Mouse (Mus musculus) thymus, postnatal 36 days (tissue): ENCODE results near the gene Nmrk1.

Experiments used
- DNase-seq, 2 experiments: peaks; one replicate each; pipeline ENCODE4 v3.0.0; 2022; ENCODE audit warnings: mixed read lengths in 2 of 2

Nmrk1 gene

DNA sequence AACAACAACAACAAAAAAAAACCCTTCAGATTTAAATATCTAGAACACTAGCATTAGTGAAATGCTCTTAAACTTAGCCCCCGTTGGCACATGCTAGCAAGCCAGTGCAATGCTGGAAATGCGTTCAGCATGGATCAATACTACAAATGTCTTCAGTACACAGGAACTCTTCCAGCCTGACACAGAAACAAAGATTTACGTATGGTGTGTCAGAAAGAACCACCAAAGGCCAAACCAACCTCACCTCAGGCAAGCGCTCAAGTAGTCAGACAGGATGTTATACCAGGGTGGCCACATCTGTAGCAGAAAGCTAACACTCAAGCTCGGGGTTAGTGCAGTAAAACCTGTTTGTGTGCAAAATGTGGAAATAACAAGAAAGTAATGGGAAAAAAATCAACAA is 12.7 kb upstream of the Nmrk1 start:
- DNase-seq, result peak; percentile 37 to 44

DNA sequence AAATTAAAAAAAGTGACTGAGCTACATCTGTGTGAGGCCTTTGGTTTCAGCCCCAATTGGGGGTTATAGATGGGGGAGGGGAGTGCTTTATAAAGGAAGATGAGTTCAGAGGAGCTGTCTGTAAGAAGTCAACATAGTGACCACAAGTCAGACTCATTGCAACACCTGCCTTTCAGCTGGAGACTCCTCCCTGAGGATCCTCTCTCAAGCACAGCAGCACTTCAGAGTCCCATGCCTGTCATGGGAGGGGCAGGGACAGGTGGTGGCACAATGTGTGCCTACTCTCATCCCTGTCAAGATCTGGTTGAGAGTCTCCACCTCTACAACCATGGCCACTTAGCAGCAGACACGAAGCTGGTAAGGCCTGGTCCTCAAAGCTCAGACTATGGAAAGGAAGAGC is 12.1 kb upstream of the Nmrk1 start:
- DNase-seq, result peak; percentile 37 to 53

DNA sequence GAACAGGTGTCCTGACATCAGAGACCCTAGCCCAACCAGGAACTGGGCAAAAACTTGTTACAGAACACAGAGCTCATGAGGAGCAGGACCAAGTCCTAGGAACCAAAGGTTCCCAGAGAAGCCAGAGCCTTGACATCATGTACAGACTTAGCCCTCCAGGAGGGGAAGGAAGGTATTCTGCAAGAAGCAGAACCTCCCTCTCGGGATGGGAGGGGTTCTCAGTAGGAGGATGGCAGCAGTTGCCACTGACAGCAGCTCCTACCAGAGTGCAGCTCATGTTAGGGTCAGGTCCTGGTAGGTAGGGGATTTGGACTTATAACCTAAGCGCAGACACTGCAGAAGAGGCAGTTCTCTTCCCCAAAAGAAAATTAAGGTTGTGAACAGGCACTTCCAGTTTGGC is 7.9 kb upstream of the Nmrk1 start:
- no peak for DNase-seq

DNA sequence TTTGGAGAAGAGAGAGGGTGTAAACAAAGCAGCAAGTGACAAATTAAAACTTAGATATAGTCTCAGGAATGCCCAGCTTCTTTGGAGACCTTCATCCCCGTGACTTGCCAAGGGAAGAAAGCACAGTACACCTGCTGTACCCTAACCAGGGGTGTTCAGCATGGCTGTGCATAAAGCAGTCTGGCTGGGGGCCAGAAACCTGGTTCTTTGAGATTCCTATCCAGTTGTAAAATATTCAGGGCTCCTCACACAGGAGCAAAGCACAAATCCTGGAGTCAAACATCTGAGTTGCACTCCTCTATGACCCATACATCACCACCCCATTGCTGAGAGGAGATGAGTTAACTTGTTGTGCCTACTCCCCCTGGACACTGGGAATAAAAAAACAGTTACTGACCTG is 2.2 kb upstream of the Nmrk1 start:
- no peak for DNase-seq

DNA sequence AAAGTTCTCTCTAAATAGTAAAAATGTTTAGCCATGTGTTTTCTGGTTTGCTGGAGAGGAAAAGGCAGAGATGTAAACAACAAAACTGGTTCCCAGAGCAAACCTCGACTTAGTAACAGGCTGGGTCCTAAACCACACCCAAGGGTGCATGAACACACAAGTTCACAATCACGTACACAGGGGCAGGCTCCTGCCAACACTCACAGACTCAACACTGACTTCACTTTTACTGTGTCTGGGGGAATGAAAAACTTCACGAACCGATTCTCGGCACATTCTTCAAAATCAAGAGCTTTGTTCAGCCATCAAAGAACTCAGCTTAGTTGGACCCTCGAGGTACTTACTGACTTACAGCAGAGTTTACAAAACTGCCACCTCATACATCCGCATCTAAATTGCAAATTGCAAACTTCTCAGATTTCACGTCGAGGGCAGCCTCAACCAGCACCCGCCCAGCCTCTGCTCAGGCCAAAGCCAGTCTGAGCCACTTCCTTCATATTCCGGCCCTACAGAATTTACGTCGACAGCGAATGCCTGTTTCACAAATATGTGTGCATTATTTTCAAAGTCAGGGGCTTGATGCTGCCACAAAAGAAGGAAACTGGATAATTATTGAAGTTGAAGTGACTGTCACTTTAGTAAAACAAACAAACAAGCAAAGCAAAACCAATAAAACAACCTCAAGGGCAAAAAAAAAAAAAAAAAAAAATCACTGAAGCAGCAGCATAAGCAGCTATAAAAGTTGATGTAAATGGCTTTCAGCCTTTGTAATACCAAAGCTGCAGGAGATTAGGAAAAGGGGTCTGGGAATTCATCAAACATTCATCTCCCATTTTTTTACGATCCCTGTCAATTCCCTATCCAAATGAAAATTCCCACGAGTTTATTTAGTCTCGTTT is 1.3 kb upstream of the Nmrk1 start:
- peak in 1 of 2 experiments; percentile 16 for DNase-seq

DNA sequence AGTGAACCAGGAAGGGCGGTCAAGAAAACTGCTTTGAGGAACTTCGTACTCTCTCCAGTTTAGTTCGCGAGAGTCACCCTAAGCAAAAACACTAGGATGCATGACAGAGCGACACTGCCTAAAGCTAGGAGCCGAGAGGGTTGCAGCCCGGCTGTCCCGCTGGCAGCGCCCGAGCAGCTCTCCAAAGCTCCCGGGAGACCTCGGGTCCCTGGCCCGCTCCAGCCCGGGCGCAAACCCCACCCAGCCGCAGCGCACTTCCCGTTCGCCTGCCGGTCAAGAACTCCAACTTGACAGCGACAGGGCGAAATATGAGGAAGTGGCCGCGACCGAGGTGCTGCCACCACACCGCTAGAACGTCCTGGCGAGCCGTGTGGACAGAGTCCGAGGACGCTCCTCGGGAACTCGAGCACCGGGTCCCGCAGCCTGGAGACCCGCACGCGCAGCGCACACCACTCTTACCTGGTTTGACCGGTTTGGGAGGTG is 548 bp upstream of the Nmrk1 start:
- DNase-seq, result peak; percentile 55 to 58

DNA sequence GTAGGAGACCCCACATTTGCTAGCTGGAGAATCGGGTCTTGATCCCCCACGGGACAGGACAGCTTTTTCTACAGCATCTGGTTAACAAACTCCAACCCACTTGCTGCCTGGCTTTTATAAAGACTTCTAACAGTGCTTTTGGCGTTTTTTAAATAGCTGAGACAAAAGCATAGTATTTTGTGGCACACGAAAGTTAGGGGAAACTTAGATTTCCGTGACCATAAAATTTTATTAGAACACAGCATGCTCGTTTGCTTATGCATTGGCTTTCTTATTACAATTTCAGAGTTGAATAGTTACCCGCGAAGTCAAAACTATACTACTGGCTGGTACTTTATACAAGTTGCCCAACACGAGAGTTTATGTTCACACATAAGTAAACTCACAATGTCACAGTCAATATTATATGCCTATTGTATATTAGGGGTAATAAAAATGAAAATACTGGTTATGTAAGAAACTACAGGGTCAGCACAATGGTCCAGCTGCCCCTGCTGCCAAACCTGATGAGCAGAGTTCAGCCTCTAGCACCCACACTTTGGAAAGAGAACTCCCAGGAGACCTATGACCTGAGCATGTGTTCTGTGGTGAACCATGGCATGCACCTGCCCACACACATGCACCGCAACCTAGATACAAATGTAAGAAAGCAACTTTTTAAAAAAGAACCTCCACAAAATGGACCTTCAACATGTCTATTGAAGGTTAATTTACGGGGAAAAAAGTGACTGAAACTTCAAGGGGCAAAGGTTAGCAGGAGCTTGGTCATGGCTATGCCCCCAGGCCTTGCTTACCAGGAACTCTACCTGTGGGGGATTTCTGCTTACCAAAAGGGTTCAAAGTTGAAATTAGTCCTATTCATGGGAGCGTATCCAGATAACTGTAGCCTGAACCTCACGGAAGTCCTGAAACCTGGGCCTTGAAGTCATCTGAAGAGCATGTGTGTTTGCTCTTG is 758 bp downstream of the Nmrk1 start:
- no peak for DNase-seq

DNA sequence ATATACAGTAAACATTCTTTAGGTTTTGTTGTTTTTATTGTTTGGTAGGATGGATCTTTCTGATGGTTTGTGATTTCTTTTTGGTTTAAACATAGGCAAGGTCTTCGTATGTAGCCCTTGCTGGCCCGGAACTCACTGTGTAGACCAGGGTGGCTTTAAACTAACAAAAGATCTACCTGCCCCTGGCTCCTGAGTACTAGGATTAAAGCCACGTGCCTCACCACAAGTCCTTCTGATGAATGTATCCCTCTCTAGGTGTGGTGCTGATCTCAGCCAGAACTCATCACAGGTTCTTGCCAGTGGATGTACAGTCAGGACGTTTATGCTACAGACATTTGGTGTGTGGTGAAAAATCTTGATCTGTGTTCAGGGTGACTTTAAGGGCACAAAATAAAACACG is 6.2 kb downstream of the Nmrk1 start:
- no peak for DNase-seq

DNA sequence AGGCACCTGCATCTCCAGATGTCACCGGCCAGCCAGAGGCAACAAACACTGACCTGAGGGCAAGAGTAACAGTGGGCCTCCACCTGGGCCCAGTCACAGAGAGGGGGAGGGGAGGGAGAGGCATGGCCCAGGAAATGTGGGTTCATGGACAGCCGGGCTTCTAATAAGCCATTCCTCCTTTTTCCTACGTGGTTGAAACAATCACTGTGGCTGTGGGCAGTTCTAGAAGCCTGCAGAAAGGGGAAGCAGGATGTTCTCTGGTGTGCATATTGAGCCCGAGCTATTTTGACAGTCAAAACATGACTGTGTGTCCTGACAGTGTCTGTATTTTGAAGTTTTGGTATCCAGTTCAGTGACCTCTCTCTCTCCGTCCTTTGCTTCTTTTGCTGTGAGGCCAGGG is 7.2 kb downstream of the Nmrk1 start:
- peak; percentile 37 to 48 for DNase-seq

DNA sequence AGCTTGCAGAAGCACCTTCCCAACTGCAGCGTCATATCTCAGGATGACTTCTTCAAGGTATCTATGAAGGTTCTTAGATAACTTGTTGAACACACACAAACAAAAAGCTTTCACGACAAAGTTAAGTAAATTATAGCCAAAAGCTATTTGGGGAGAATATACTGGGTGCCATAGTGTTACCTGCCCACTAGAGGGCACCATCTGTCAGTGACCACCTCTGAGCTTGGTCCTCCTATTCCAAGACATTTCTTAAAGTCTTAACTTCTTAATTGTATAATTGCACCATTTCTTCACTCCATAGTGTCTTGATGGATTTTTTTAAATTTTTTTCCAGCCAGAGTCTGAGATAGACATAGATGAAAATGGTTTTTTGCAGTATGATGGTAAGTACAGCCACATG is 7.8 kb downstream of the Nmrk1 start:
- no peak for DNase-seq

DNA sequence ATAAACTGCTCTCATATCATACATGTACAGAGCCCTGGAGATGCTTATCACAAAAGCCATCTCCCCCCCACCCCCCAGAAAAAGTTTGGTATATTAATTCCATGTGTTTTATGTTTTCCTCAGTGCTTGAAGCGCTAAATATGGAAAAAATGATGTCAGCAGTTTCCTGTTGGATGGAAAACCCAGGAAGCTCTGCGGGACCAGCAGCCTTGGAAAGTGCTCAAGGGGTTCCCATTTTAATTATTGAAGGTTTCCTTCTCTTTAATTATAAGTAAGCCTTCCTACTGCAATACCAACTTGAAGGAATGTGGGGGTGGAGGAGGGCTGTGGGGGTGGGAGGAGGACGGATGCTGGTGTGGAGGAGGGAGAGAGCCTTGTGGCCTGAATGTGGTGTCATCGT is 9.3 kb downstream of the Nmrk1 start:
- DNase-seq, result no peak

DNA sequence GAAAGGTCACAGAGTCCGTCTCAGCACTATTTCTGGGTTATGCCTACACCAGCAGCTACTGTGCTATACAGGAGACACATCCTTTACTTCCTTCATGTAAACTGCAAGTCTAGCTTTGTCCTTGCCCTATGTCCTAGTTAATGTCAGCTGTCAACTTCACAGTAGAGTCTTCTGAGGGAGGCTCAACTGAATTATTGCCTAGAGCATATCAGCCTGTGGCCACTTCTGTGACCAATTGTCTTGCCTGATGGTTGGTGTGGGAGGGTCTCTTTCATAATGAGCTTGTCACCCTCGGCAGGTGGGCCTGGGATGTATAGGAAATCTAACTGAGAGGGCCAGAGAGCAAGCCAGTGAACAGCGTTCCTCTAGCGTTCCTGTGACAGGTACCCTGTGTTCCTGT is 11.7 kb downstream of the Nmrk1 start:
- no peak for DNase-seq

DNA sequence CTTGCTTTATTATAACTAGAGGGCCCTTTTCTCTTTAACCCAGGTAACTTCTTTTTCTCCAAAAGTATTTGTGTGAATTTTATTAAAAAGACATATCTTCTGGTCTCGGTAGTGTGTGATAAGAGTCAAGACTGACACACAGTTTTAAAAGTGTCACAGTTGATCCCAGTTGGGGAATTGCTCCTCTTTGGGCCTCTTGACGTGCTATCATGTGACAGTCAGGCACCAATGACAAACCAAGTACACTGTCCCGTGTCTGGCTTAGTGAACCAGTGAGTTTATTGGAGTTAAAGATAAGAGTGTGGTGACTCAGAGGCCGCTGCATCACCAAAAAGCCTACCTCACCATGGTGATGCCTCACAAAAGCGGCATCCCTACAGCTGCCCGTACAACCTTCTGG is 12.3 kb downstream of the Nmrk1 start:
- DNase-seq, result no peak

DNA sequence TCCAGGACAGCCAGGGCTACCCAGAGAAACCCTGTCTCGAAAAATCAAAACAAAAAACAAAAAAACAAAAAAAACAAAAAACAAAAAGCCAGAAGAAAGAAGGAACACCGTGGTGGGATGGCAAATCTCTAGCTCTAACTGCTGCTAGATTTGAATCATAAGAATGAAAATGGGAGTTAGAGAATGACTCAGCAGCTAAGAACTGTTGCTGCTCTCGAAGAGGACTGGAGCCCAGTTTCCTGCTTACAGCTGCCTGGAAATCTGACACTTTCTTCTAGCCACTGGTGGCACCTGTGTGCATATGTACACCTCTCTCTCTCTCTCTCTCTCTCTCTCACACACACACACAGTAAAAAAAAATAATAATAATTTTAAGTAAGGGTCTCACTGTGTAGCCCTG is 14.6 kb downstream of the Nmrk1 start:
- no peak for DNase-seq

DNA sequence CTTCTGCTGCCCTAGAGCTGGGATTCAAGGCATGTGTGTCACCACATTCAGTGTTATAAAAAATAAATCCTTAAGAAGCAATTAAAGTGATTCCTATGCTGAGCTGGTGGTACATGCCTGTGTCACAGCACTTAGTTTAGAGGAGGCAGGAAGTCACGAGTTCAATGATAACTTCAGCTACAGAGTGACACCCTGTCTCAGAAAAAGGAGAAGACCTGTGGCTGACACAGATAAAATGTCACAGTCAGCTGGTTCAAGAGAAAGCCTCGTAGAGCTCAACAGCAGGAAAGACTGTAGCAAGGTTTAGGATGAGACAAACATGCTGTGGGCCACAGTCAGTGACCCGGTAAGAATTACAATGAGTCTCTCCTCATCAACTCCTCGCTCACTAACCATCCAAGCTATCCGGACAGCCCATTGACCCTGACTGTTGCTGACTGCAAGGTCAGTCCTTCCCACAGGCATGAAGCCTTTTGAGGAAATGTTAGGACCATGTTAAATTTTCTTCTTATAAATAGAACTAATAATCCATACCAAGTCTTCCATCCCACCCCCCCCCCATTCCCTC is 15.2 kb downstream of the Nmrk1 start:
- no peak for DNase-seq

DNA sequence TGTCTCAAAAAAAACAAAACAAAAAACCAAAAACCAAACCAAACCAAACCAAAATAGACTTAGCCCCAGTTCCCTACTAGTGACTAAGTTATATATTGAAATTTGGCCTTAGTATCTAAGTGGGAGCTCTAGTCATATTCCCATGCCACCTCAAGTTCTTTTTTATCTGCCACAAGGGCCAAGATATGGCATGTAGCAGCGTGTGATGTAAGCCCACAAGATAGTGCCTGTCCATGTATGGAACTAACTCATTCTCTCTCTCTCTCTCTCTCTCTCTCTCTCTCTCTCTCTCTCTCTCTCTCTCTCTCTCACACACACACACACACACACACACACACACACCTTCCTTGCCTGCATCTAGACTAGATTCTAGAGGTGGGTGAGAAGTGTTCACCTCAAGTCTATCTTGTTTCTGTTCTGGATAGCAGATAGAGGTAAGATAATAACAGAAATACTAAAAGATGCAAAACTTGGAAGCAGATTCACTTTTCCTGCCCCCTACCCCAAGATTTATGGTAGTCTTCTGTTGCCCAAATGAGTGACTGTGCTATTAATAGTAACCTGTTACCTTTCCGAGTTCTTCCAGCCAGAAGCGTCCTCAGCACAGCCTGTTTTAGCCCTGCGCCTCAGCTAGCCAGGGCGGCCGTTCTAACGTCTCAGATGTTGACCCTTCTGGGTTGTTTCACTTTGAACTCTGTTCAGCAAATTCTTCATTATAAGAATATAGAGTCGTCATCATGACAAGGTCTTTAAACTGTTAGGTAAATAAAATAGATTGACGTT is 16.2 kb downstream of the Nmrk1 start:
- no peak for DNase-seq

DNA sequence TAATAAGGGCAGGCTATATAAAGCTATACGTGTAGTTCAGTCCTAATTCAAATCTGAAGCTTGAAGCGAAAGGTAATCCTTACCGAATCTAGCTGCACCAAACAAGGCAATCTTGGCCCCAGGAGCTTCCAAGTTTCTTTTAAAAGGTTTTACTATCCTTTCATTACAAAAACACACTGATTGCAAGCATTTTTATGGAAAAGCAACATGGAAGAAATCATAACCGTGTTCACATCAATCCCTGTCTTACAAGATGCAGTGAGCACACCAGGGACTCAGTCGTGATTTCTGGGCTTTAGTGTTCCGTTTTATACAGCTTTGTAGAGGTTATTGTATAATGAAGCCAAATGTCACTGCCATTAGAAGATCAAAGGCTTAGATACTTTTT is 16.8 kb downstream of the Nmrk1 start:
- DNase-seq, result no peak

DNA sequence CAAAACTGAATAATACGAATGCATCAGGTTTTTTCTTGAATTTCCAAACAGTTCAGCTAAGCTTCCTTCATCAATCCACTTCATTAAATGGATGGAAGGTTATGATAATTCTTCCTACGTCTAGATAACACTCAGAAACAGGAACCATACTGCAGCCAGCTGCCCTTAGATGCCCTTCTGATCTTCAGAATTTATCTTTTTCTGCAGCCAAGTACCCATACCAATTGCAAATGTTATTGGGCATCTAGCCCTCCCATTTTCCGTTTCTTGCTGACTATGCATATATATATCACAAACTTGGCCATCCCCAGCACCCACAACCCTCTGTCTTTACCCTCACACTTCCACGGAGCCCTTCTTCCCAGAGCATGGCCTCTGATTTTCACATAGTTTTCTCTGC is 18.2 kb downstream of the Nmrk1 start:
- DNase-seq, result no peak

DNA sequence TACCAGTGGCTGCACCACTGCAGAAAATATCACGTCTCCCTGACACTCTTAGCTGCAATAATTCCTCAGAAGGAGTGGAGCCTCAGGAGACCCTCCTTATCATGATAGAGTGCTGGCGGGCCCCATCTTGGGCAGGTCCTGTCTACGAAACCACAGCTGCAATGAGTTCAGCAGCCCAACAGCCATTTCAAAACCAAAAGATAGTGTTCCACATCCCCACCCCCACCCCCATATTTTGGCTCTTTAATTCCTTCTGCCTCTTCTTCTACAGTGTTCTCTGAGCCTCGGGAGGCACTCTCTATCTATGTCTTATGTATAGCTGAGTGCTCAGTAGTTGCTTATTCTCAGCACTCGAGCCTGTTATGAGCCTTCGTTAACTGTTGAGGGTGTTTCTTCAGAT is 18.7 kb downstream of the Nmrk1 start:
- DNase-seq, result no peak

DNA sequence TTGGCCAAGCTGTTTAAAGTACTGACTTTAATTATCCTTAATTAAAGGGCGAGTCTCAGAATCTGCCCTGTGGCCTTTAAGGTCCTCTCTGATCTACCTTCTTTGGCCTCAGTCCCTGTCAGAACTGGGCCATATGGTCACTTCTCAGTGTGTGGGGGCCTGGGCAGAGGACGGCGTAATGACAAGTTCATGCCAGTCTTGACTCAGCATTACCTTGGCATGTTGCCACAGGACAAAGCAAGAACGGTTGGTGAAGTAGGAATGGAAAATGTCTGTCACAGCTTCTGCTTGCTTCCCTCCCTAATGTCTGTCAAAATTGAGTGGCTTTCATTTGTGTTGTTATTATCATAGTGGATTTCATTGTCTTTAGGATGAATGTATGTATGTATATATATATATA is 20.8 kb downstream of the Nmrk1 start:
- DNase-seq, result no peak

DNA sequence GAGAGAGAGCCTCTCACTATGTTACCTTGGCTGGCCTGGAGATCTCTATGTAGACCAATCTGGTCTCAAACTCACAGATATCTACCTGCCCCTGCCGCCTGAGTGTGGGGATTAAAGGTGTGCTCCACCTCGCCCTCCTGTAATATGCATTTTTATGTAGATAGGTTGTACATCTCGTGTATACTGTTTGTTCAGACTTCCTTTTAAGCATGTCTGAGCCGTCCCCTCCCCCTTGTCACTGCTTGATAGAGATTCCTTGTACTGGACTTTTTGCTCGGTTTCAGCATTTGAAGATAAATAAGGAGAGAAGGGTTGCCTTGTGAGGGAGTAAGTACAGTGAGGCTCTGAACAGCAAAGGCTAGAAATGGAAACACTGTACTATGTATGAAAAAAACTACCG is 21.3 kb downstream of the Nmrk1 start:
- DNase-seq, result no peak

DNA sequence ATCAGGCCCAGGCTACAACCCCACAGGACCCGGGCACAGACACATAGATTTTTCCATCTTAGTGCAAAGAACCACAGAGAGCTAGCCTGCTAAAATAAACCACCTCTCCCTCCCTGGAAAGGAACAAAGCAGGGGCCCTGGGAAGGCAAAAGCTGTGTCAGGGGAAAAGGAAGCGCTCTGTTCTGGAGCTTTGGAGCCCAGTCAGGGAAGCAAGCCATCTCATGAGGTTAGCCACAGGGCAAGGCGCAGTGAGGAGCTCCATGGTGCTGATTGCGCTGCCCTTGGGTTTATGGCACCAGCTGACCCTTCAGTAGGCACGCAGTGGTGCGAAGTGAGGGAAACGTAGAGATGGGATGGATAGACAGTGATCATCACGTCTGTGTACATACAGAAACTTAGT is 22.6 kb downstream of the Nmrk1 start:
- DNase-seq, result no peak

DNA sequence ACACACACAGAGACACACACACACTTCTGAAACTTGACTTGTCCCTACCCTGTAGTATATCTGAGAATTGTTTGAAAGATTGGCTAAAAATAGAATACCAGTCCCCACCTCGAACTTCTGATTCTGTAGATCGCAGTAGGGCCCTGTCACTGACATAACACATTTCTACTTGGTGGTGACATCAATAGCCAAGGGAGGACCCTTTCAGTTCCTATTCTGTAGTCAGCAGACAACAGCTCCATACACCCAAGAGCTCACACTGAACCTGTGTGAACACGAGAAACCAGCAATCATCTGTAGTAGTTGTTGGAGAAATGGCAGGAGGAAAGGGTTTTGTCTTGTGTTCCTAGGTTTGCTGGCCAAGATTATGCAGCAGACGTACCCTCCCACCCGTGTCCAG is 23.2 kb downstream of the Nmrk1 start:
- no peak for DNase-seq
